Mouse (Mus musculus) 3T3-L1 (cell line): ENCODE results near the gene Mapk1ip1l.
"Not testable (repeated sequence)": the region's sequence is repeated elsewhere in the genome, so short reads cannot be mapped to it uniquely, and the experiment has no call there.

Source experiments
- DNase-seq: peaks from one replicate; pipeline ENCODE4 v3.0.0-alpha.2; 2015; ENCODE audit warnings: low read depth, low spot score

Mapk1ip1l gene

DNA sequence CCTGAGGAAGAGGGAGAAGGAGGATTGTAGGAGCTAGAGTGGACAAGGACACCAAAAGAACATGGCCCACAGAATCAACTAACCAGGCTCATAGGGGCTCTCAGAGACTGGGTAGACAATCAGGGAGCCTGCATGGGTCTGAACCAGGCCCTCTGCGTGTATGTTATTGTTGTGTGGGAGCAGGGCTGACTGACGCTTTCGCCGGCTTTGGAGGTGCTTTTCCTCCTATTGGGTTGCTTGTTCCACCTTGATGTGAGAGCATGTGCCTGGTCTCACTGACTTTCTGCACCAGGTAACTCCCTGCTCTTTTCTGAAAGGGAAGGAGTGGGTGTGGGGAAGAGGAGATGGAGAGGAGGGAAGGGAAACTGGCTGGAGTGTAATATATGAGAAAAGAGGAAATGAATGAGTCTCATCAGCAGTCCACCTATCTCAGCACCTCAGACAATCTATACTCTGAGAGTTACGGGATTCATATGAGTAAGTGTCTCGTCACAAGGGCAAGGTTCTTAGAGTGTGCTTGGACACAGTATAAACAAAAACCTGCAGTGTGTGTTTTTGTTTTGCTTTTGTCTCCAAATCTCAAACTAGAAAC, 6.8 kb downstream of the Mapk1ip1l start:
- DNase-seq: no peak

DNA sequence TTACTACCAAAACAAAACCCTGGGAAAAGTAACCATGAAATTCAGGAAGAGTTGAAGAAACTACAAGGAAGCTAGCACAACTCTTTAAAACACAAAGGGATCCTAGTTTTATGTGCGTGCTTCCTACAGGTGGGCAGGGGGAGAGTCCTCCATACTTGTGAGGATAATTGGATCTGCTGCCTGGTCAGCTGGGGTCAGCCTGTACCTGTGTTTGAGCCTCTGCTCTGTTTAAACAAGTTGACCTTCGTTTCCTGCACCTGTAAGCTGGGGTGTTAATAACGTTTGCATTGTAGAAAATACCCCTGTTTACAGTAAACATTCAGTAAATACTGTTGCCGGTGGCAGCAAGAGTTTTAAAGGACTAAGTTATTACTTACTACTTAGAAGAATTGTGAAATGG, 7.9 kb downstream of the Mapk1ip1l start:
- no peak for DNase-seq

DNA sequence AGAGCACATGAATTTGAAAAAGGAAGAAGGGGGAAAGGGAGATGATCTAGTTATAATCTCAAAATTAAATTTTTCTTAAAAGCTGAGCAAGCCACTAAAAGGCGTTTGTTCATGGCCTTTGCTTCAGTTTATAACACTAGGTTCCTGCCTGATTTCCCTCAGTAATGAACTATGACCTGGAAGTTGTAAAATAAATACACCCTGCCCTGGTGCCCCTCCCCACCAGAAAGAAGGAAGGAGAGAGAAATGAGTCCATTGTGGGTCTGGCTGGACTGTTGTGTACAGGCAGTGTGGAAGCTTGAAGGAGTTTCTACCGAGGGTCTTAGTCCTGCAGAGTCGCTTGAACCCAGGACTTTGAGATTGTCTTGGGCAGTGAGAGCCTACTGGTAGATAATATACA, 9.6 kb downstream of the Mapk1ip1l start:
- no peak for DNase-seq

DNA sequence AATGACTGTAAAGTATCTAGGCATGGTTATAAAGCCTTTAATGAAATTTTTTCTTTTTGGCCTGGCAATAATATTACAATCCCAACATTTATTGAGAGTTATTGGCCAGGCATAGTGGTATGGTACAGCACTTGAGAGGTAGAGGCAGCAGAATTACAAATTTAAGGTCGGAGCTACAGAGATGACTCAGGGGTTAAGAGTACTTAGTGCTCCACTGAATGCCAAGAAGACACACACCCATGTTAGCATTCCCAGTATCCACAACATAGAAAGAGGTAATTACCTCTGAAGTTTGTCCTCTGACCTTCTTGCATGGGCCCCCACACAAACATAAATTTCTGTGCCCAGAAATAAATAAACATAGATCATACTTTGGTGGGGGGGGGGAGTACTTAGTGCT, 11.0 kb downstream of the Mapk1ip1l start:
- DNase-seq: no peak

DNA sequence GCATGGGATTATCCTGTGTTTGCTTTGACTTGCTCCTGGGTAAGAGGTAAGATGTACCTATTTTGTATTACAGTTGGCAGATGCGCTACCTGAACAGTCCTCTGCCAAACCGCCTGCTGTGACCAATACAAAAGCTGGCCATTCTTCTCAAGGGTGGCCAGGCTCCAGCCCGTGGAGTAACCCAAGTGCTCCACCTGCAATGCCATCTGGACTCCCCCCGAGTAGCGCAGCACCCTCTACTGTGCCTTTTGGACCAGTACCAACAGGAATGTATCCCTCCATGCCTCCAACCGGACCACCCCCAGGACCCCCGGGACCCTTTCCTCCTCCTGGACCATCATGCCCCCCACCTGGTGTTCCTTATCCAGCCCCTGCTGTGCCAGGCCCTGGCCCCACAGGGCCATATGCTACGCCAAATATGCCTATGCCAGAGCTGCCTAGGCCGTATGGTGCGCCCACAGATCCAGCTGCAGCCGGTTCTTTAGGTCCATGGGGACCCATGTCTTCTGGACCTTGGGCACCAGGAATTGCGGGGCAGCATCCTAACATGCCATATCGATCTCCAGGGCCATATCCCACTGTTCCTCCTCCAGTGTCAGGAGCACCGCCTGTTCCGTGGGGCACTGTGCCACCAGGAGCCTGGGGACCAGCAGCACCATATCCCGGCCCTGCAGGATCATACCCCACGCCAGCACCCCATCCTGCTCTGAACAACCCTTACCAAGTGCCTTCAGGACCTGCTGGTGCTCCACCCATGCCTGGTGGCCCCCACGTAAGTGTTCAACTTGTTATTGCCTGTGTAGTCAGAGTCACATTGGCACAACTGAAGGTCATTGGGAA, 12.5 kb downstream of the Mapk1ip1l start:
- DNase-seq: no peak

DNA sequence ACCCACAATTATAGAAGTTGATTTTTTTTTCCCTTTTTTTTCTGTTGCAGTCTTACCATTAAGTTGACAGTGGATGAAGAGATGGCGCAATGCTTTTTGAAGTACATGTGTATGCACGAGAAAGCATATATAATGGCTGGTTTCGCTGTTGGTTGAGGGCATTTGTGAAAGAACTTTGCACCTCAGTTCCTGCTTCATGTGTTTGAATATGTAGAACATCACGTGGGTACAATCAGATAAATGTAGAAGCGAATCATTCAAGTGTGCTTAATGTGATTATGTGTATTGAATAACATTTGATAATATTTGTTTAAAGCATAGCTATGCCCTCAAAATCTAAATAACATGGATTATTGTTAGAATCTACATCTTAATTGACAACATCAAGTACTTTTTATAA, 21.3 kb downstream of the Mapk1ip1l start:
- DNase-seq: no peak

DNA sequence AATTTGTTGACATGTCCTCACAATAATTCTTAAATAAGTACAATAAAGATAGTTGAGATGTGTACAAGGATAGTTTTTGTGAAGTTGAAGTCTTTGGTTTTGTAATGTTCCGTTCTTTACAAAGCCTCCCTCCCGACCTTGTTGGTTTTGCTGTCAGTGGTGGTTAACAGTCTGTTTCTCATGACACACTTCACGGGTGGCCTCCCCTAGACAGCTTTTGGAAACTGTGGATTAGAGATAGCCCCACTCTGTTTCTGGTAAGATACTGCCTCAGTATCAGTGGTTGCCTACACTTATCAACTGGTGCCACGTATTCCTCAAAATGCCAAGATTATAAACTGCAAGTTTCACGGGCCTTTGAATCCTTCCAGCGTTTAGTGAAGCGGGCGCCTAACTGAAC, 23.5 kb downstream of the Mapk1ip1l start:
- DNase-seq: not testable (repeated sequence)

DNA sequence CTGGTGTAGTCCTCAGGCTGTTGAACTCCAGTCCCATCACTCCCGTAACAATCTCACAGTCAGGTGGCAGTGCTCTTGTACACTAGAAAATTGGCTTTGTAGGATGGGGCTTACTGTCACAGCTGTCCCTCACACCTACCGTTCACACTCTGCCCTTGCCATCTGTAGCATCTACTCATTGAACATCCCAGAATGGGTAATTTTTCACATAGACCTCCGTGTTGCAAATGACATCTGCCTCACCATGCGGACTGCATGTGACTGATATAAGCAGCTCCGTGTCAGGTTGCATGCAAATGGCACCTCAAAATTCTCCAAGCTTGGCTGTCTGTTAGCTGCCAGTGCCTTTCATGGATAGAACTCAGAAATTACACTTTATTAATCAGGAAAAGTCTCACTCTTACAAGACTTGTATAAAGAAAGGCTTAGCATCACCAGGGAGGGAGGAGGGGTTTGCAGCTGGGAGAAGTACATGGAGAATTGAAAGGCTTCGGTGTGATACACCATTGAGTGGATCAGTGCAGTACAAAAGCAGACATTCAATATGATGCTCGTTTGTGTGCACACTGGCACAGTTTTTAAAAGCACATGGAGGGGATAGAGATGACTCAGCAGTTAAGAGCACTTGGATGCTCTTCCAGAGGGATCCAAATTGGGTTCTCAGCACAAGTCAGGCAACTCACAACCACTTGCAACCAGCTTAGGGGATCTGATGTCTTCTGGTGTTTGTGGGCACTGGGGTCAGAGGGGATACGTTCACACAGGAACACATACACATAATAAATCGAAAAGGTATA, 28.1 kb downstream of the Mapk1ip1l start:
- peak; percentile 11 for DNase-seq

DNA sequence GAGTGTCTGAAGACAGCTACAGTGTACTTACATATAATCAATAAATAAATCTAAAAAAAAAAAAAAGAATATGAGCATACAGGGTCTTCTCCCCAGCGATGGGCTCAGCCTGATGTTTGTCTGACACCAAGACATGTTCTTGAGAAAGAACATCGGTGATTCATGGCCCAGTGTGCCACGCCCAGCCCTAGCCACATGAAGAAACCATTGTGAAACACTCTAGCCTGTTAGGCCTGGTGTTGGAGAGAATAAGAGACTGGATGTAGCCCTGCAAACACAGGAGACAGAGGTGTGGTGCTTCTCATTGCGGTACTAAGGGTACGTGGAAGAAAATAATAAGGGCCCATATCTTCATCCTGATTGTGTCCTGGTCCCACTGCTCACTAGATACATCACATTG, 29.3 kb downstream of the Mapk1ip1l start:
- DNase-seq: peak; percentile 66

DNA sequence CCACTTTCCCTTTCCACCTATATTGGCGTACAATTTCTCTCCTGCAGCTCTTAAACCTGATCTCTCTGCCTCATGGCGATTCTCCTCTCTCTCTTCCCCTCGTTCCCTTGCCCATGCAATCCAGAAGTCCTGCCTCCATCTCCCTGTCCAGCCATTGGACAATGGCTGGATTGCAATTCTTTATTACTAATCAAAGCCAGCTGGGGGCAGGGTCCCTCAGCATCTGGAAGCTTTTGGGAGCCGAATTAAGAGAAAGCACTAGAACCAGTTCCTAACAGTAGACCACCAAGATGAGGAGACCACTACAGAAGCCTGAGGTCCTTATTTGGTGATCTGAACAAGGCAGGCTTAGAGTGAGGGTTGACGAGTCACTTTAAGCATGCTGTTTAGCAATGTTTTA, 33.9 kb downstream of the Mapk1ip1l start:
- DNase-seq: no peak

DNA sequence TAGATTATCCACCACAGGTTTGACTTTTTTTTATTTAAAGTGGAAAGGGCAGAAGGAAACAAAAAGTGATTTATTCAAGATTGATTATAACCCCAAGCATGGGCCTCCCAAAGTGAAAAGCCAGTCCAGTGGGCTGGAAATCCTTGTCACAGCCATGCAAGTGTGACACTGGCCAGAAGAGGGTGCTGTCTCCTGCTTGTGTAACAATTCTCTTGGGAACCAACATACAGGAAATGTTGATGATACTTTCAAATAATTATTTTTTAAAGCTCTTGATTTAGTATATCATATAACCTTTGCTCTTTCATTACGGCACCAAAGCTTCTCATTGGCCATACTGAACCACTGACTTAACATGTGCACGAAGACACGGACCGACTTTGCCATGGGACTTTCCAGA, 36.8 kb downstream of the Mapk1ip1l start:
- DNase-seq: peak; percentile 70

DNA sequence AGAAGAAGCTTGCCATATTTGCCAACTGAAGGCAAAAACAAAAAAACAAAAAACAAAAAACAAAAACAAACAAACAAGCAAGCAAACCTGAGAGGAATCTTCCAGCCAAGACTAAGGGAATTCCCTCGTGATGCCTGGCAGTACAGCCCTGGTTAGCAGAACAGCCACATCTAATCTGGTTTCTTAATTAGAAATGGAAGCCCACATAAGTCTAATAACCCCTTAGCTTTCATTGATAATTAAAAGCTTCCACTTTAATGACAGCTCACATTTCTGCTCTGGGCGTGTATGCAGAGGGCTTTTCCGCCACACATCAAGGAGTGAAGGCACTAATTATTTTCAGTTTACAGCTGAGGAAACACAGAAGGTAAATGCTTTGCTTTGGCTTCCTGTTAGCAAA, 37.2 kb downstream of the Mapk1ip1l start:
- DNase-seq: no peak

DNA sequence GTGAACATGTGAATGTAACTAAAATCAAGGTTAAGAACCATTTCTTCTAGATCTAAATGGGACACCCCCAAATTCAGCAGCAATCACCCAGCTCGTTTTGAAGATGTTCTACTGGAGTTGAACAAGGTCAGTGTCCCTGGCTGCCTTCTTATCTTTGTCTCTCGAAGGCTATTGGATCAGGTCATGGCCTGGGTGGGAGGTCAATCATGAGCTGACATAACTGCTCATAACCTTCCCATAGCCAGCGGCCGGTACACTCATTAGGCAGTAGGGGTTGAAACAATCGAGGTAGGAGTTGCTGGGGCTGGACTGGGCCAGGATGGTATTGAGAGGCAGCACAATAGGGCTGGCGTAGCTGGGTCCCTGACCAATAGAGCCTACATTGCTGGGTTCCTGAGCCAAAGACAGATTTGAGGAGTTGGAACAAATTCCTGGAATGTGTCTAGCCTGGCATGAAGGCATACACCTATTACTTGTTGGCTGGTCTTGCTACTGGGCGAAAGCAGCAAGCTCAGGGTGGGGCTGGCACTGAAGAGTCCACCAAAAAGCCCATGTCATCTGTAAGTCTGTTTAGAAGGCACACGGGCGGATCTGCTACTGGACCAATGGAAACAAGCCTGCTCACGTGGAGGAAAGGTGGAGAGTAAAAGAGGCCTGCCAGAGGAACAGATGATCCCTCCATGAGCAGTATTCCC, 42.3 kb downstream of the Mapk1ip1l start:
- DNase-seq: no peak

DNA sequence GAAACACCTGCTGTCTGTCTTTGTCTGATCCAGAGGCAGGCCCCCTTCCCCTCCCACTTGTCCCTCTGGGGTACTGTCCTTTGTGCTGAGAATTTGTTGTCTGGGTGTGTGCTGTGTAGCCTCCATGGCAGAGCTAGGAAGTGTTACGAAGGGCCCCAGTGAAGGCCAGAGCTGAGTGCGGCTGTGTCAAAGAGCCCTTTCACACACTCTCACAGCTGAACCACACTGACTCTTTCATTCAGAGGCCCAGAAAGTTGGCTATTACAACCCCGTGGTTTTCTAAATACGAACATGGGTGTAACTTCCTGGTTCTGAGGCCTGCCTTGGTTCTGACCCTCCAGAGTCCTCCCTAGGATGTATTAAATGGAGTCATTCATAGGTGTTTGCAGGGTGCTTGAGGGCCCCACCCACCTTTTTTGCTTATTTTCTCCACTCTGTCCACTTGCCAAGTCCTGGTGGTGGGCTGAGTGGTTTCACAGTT, 43.8 kb downstream of the Mapk1ip1l start:
- no peak for DNase-seq

DNA sequence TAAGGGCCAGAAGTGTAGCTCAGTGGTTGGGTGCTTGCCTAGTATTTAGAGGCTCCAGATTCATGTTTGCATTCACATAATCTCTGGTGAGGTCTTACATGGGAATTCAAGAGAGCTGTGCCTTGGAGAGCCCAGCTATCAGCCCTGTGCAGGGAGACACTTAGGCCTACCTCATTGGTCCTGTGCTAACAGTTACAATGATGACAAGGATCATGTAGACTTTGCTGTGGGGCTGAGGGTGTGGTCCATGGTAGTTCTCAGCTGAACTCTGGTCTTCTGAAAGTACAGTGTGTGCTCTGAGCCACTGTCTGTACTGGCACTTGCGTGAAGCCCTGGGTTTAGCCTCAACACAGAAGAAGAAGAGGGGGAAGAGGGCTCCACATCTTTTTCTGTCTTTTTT, 48.6 kb downstream of the Mapk1ip1l start:
- no peak for DNase-seq

DNA sequence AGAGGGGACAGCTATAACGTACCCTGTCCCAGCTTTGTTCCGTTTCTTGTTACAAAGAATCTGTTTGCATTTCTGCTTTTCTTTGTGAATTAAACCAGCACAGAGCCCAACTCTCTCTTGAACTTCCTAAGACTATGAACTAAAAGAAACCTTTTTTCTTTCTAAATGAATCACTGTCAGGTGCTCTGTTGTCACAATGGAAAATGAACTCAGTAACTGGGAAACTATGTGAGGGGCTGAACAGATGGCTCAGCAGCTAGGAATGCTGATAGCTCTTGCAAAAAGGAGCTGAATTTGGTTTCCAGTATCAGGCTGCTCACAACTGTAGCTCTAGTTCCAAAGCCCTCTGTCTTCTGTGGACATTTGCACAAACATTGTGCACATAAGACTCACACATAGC, 52.9 kb downstream of the Mapk1ip1l start:
- DNase-seq: peak; percentile 69

DNA sequence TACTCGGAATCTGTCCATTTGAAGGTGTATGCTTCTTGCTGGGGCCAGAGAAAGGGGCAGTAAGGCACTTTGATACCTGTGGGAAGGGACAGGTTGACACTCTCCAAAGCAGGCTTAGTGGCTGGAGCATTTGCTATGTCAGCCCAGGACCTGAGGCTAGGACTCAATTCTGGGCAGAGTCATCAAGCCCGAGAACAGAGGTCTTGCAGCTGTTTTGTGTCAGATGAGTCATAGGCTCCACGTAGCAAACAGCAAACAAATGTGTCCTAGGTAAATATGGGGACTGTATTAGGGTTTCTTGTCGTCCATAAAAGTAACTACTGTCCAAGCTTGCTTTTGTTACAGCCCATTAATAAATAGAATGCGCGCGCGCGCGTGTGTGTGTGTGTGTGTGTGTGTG, 54.2 kb downstream of the Mapk1ip1l start:
- peak; percentile 43 for DNase-seq

DNA sequence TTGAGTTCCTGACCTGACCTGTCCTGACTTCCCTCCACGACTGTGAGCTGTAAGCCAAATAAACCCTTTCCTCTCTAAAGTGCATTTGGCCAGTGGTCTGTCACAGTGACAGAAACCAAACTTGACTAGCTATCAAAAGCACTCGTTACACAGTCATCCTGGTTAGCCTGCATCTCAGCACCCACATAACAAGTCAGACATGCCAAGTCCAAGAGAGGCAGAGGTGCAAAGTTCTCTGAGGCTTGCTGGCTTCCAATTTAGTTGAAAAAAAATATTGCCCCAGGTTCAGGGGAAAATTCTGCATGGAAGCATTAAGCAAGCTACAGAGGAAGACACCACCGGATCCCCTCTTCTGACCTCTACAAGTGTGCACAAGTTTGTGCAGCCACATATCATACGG, 55.2 kb downstream of the Mapk1ip1l start:
- no peak for DNase-seq

DNA sequence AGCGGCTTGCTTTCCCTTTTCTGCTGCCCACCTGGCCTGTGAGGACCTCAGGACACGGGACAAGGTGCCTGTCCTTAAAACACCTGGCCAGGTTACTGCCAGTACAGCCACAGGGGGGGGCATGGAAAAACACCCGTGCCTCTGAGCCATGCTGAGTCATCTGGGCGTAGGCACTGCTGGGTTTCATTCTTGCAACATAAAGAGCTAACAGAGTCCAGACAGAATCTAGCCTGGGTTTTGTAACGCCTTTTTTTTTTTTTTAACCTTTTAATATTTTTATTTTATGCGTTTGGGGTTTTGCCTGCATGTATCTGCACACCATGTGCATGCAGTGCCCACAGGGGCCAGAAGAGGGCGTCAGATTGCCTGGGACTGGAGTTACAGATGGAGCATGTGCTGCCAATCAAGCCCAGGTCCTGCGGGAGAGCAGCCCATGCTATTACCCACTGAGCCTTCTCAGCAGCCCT, 56.1 kb downstream of the Mapk1ip1l start:
- DNase-seq: peak; percentile 75

DNA sequence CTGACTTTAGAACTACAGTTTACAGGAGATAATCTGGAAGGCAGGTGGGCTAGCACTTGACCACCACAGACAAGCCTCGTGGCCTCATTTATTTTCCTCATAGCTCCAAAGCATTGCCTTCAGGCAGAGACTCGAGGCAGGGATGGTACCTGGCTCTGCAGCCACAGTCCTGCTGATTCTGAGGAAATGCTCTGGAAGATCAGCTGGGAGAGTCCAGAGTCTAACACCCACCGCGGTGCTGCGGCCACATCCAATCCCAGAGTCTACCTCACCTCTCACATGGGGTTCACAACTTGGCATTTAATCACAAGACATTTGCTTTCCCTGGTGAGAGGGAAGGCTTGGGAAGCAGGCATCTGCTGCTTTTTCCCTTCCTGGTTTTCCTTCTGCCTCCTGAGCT, 56.9 kb downstream of the Mapk1ip1l start:
- no peak for DNase-seq

DNA sequence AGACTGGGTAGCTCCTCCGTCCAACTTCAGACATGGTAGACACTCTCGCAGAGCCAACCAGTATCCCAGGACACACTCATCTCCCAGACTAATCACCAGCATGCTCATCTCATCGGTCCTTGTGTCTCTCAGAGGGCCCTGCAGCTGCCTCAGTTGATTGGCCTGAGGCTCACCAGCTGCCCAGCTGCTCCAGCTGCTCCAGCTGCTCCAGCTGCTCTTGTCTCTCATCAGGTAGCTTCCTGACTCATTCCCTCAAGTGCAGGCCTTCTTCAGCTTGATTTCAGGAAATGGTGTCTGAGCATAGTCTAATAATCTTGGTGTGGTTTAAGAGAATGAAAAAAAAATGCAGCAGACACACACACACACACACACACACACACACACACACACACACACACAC, 58.6 kb downstream of the Mapk1ip1l start:
- DNase-seq: no peak

DNA sequence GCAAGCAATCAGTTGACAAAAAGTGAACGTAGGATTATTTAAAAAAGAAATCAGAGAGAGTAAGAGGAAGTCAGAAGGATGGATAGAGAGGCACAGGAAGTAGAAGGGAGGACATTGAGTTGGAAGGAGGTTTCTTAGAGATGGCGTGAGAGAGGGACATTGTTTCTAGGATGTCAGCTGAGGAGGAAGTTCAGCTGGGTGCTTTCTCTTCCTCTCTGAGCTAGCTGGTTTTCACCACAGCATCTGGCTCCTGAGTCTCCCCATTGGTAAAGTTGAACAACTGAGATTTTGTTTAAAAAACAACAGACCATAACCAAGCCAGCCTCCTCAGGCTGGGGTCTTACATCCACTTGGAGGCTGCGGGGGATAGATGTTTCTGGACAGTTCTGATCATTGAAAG, 61.5 kb downstream of the Mapk1ip1l start:
- DNase-seq: no peak
